Mouse (Mus musculus): Measurements from ENCODE around the gene Fancl.
A peak's percentile ranks its signal among the peaks of the same experiment; 100 is the strongest.

The Fancl gene

GRCm38 (mm10) chr11:26489761-26490466 is 104.0 kb downstream of the Fancl start:
- DNase-seq (ENCODE audit: low spot score): peak; percentile 36

DNA sequence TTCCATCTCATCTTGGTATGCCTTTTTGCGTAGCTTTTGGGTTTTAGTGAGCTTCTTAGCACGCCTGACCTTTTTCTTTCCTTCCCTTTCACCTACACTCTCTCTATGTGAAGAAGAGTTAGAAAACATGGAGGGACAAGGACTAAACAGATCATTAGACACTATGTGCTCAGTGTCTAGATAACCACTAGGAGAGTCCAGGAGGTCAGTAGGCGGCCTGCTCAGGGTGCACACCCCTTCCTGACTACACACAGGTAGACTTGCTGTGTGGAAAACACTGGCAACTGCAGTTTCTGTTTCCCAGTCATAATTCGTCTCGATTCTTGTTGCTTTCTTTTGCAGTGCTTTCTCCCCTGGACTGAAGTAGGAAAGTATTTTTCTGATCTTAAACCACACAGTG is 110.0 kb downstream of the Fancl start:
- DNase-seq (ENCODE audit: low spot score): no peak

GRCm38 (mm10) chr11:26513683-26514082 is 127.7 kb downstream of the Fancl start:
- DNase-seq (ENCODE audit: low spot score): no peak

DNA sequence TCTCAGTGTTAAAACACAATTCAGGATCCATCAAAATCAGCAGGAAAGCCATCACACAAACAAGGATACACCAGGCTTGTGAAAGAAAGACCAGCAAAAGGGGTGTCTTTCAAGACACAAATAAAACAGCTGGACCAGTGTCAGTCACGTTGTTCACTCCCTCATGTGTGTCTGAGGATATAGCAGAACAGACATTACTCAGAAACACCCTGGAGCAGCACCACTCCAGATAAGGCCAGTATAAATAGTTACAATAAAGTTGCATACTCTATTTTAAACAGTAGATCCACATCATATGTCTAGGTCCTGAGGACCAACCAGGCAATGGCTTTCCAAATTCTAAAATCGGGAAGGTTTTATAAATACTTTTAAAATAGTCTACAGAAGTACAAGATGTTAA is 130.2 kb downstream of the Fancl start:
- DNase-seq (ENCODE audit: low spot score): no peak

- no peak for DNase-seq (ENCODE audit: low spot score)
Observed at GRCm38 (mm10) chr11:26518991-26519390, 133.1 kb downstream of the Fancl start.

Data from retina, embryonic 14.5 days (tissue).